Mouse (Mus musculus) spleen, adult 2 months (tissue): ENCODE results near the gene Efcab10. TPM values are rescaled to one million over a fixed set of nuclear protein-coding genes. Genes with fewer than 3 reads are reported as not detected.

Experiments used
- DNase-seq, 2 experiments: peaks; one replicate each; pipeline versions ENCODE4 v3.0.0 to v3.0.0-alpha.2; 2012 to 2021; ENCODE audit warnings: low spot score in 2 of 2, low read depth in 1 of 2
- H3K27ac ChIP-seq: fragments of 200-500 bp; 2 replicates; pipeline ENCODE4 v1.5.1; 2012; ENCODE audit warnings: low read length, inconsistent platforms; ENCODE audit not compliant: insufficient read depth
- H3K27me3 ChIP-seq: fragments of 200-500 bp; 2 replicates; pipeline ENCODE4 v1.6.1; 2012; ENCODE audit warnings: mild to moderate bottlenecking, moderate library complexity, low read length, inconsistent platforms; ENCODE audit not compliant: control insufficient read depth, insufficient read depth
- H3K36me3 ChIP-seq: fragments of 200-500 bp; 2 replicates; pipeline ENCODE4 v1.6.1; 2012; ENCODE audit warnings: mild to moderate bottlenecking, low read length, inconsistent platforms; ENCODE audit not compliant: control insufficient read depth, insufficient read depth
- H3K4me1 ChIP-seq: fragments of 200-500 bp; 2 replicates; pipeline ENCODE4 v1.6.1; 2011; ENCODE audit warnings: inconsistent platforms; ENCODE audit not compliant: control insufficient read depth, insufficient read depth, insufficient read length
- H3K4me3 ChIP-seq: fragments of 200-500 bp; 2 replicates; pipeline ENCODE4 v1.5.1; 2011; ENCODE audit warnings: mild to moderate bottlenecking, inconsistent platforms; ENCODE audit not compliant: insufficient read depth, insufficient read length; ENCODE audit errors: extremely low read depth
- CTCF ChIP-seq: fragments of 200-500 bp; IDR thresholded peaks from 2 replicates; pipeline ENCODE4 v1.5.1; 2011; ENCODE audit warnings: mild to moderate bottlenecking, inconsistent platforms; ENCODE audit not compliant: insufficient read depth, insufficient read length, insufficient replicate concordance; ENCODE audit errors: extremely low read depth
- POLR2A ChIP-seq: fragments of 200-500 bp; IDR thresholded peaks from 2 replicates; pipeline ENCODE4 v1.6.1; 2011; ENCODE audit warnings: low read depth, low read length, inconsistent platforms
- WGBS: fragments of 180-500 bp; shearing (Covaris S2); methylation state at CpG from one replicate; pipeline ENCODE4 v1.1.7; 2018; 5-methylcytosine and 5-hydroxymethylcytosine counted together
- polyA plus RNA-seq: library from polyadenylated mRNA; depleted of rRNA; stranded (reverse); fragments of >200 nt; gene quantifications from 2 replicates; pipeline ENCODE4 v1.2.3, GENCODE M21; 2012; rRNA removed

Gene Efcab10
- not detected in 2 replicates for polyA plus RNA-seq

DNA sequence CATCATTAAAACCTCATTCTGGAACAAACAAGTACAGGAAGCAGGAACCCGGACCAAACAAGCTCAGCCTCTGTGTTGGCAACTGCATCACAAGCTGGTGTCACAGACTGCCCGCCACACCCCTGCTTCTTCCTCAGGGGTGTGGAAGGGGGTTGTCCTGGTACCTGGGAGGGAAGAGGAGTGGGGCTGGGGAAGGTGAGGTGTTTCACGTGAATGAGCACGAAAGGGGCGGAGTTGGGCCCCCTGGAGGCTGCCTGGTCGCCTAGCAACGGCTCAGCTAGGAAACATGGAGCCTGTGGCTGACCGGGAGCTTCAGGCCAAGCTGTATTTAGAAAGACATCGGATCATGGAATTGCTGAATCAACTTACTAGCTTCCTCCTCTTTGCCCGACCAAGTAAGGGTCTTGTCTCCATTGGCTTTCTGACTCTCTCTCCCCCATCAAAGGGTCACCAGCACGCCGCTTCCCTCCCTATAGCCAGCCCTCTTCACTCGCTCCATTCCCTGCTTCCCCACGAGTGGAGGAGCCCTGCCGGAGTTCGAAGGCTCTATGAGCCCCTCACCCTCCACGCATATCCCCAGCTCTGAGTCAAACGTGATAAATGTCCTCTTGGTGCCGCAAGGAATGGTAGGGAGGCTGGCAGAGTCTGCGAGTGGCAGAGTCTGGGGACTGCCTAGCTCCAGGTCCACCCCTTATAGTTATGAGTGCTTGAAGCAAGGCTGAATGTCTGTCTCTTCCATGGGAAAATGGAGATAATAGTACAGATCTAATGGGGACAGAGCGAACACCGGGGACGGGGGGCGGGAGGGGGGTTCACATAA lies at the start of gene Efcab10:
Gene Efcab10, plus strand, starts transcription at position 51 of the 820 bp plus-strand sequence.
- Histone ChIP-seq H3K36me3 (no peaks in the 10 kb centered on the region), H3K4me1 (no peaks in the 10 kb centered on the region), H3K27me3 (no peaks in the 10 kb centered on the region), H3K4me3 (no peak within 1 kb of the TSS), H3K27ac (no peak within 1 kb of the TSS)
- no peak for DNase-seq
- WGBS: 39% methylated on average over 24 of the region's 24 CpGs
- TF ChIP-seq POLR2A (no peak), CTCF (no peak)

GRCm38 (mm10) chr12:33344970-33345772 lies 49.5 kb upstream of the Efcab10 start:
- Histone ChIP-seq H3K4me1 (no peaks in the 10 kb centered on the region), H3K27ac (no peak overlapping the region), H3K27me3 (no peaks in the 10 kb centered on the region), H3K36me3 (peaks cover 56% of the 10 kb centered on the region), H3K4me3 (no peak overlapping the region)
- no peak for TF ChIP-seq POLR2A
- TF ChIP-seq CTCF: no peak
- no peak for DNase-seq
- WGBS: 90% methylated on average over 25 of the region's 25 CpGs

GRCm38 (mm10) chr12:33345773-33346435 lies 48.8 kb upstream of the Efcab10 start:
- no peak for TF ChIP-seq POLR2A
- no peak for TF ChIP-seq CTCF
- Histone ChIP-seq H3K27ac (no peak overlapping the region), H3K4me1 (no peaks in the 10 kb centered on the region), H3K27me3 (no peaks in the 10 kb centered on the region), H3K4me3 (no peak overlapping the region), H3K36me3 (peaks cover 58% of the 10 kb centered on the region)
- DNase-seq: no peak
- WGBS: 94% methylated on average over 23 of the region's 23 CpGs

GRCm38 (mm10) chr12:33352671-33353070 lies 42.0 kb upstream of the Efcab10 start:
- H3K4me1 ChIP-seq: no peaks in the 10 kb centered on the region

DNA sequence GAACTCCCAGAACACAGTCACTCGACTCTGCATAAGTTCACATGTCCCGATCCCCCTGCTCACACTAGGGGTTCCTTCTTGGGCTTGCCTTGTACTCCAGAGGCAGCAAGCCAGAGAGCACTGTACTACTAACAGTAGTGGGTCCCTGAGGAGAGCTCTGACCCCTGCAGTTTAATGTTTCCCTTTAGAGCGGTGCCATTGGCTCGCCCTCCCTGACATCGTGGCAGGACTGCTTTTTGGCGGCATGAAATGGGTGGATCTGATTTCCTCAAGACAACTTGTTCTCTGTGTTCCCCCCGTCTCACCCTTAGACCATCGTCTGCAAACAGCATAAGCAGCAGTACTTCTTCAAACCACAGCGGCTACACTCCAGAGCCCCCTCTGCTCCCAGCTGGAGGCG lies 36.3 kb upstream of the Efcab10 start:
- 96% methylated on average over 10 of the region's 10 CpGs for WGBS
- no peaks in the 10 kb centered on the region for H3K27me3 ChIP-seq
- H3K4me3 ChIP-seq: no peak overlapping the region
- no peak overlapping the region for H3K27ac ChIP-seq
- TF ChIP-seq POLR2A (no peak), CTCF (no peak)
- no peaks in the 10 kb centered on the region for H3K4me1 ChIP-seq
- peaks cover 27% of the 10 kb centered on the region for H3K36me3 ChIP-seq
- no peak for DNase-seq

More at GRCm38 (mm10) chr12:33352671-33353070, 42.0 kb upstream of the Efcab10 start:
- H3K27ac ChIP-seq: no peak overlapping the region
- no peak for DNase-seq
- no peak overlapping the region for H3K4me3 ChIP-seq
- no peaks in the 10 kb centered on the region for H3K27me3 ChIP-seq
- 92% methylated on average over 4 of the region's 4 CpGs for WGBS
- peaks cover 34% of the 10 kb centered on the region for H3K36me3 ChIP-seq
- no peak for TF ChIP-seq POLR2A
- no peak for TF ChIP-seq CTCF

GRCm38 (mm10) chr12:33359209-33359608 lies 35.4 kb upstream of the Efcab10 start:
- 75% methylated on average over 7 of the region's 7 CpGs for WGBS
- Histone ChIP-seq H3K4me1 (no peaks in the 10 kb centered on the region), H3K27ac (no peak overlapping the region), H3K27me3 (no peaks in the 10 kb centered on the region), H3K4me3 (no peak overlapping the region), H3K36me3 (peaks cover 33% of the 10 kb centered on the region)
- DNase-seq: no peak
- TF ChIP-seq POLR2A: no peak
- no peak for TF ChIP-seq CTCF
